Mouse (Mus musculus) spleen, adult 2 months (tissue): ENCODE data around the gene Pbrm1. TPM values are rescaled to one million over a fixed set of nuclear protein-coding genes. Genes with fewer than 3 reads are reported as not detected.

Experiments
- DNase-seq, 2 experiments: peaks; one replicate each; pipeline versions ENCODE4 v3.0.0 to v3.0.0-alpha.2; 2012 to 2021; ENCODE audit warnings: low spot score in 2 of 2, low read depth in 1 of 2
- H3K27ac ChIP-seq: fragments of 200-500 bp; 2 replicates; pipeline ENCODE4 v1.5.1; 2012; ENCODE audit warnings: low read length, inconsistent platforms; ENCODE audit not compliant: insufficient read depth
- H3K27me3 ChIP-seq: fragments of 200-500 bp; 2 replicates; pipeline ENCODE4 v1.6.1; 2012; ENCODE audit warnings: mild to moderate bottlenecking, moderate library complexity, low read length, inconsistent platforms; ENCODE audit not compliant: control insufficient read depth, insufficient read depth
- H3K36me3 ChIP-seq: fragments of 200-500 bp; 2 replicates; pipeline ENCODE4 v1.6.1; 2012; ENCODE audit warnings: mild to moderate bottlenecking, low read length, inconsistent platforms; ENCODE audit not compliant: control insufficient read depth, insufficient read depth
- H3K4me1 ChIP-seq: fragments of 200-500 bp; 2 replicates; pipeline ENCODE4 v1.6.1; 2011; ENCODE audit warnings: inconsistent platforms; ENCODE audit not compliant: control insufficient read depth, insufficient read depth, insufficient read length
- H3K4me3 ChIP-seq: fragments of 200-500 bp; 2 replicates; pipeline ENCODE4 v1.5.1; 2011; ENCODE audit warnings: mild to moderate bottlenecking, inconsistent platforms; ENCODE audit not compliant: insufficient read depth, insufficient read length; ENCODE audit errors: extremely low read depth
- CTCF ChIP-seq: fragments of 200-500 bp; IDR thresholded peaks from 2 replicates; pipeline ENCODE4 v1.5.1; 2011; ENCODE audit warnings: mild to moderate bottlenecking, inconsistent platforms; ENCODE audit not compliant: insufficient read depth, insufficient read length, insufficient replicate concordance; ENCODE audit errors: extremely low read depth
- POLR2A ChIP-seq: fragments of 200-500 bp; IDR thresholded peaks from 2 replicates; pipeline ENCODE4 v1.6.1; 2011; ENCODE audit warnings: low read depth, low read length, inconsistent platforms
- WGBS: fragments of 180-500 bp; shearing (Covaris S2); methylation state at CpG from one replicate; pipeline ENCODE4 v1.1.7; 2018; 5-methylcytosine and 5-hydroxymethylcytosine counted together
- polyA plus RNA-seq: library from polyadenylated mRNA; depleted of rRNA; stranded (reverse); fragments of >200 nt; gene quantifications from 2 replicates; pipeline ENCODE4 v1.2.3, GENCODE M21; 2012

Gene Pbrm1
- polyA plus RNA-seq, 1 experiment = 9.2 TPM

- Histone ChIP-seq H3K4me1 (peaks cover 16% of the 10 kb centered on the region), H3K27ac (no peak overlapping the region), H3K27me3 (0 out of 2 replicates have a peak, but pooled peaks cover 1% of the 10 kb centered on the region), H3K4me3 (no peak overlapping the region), H3K36me3 (no peaks in the 10 kb centered on the region)
- WGBS = 48% methylated on average over 6 of the region's 6 CpGs
- no peak for TF ChIP-seq POLR2A
- TF ChIP-seq CTCF = no peak
- no peak for DNase-seq
These were observed 113.1 kb downstream of the Pbrm1 start for GRCm38 (mm10) chr14:31132031-31132430.

- TF ChIP-seq CTCF (no peak), POLR2A (no peak)
- DNase-seq = no peak
- Histone ChIP-seq H3K4me3 (no peak overlapping the region), H3K27me3 (0 out of 2 replicates have a peak, but pooled peaks cover 1% of the 10 kb centered on the region), H3K27ac (no peak overlapping the region), H3K4me1 (peaks cover 12% of the 10 kb centered on the region), H3K36me3 (no peaks in the 10 kb centered on the region)
- WGBS = 91% methylated on average over 7 of the region's 7 CpGs
These were observed 113.6 kb downstream of the Pbrm1 start for GRCm38 (mm10) chr14:31132491-31132975.

GRCm38 (mm10) chr14:31133023-31133665, 114.2 kb downstream of the Pbrm1 start:
- H3K4me1 ChIP-seq = peaks cover 12% of the 10 kb centered on the region
- no peak for DNase-seq

GRCm38 (mm10) chr14:31134015-31135000, 115.4 kb downstream of the Pbrm1 start:
- H3K27ac ChIP-seq = no peak overlapping the region
- TF ChIP-seq POLR2A (no peak), CTCF (no peak)
- H3K27me3 ChIP-seq = 0 out of 2 replicates have a peak, but pooled peaks cover 1% of the 10 kb centered on the region
- H3K4me1 ChIP-seq = peaks cover 12% of the 10 kb centered on the region
- no peak for DNase-seq
- 91% methylated on average over 25 of the region's 25 CpGs for WGBS
- H3K36me3 ChIP-seq = no peaks in the 10 kb centered on the region
- H3K4me3 ChIP-seq = no peak overlapping the region

More at GRCm38 (mm10) chr14:31133023-31133665, 114.2 kb downstream of the Pbrm1 start:
- H3K27ac ChIP-seq = no peak overlapping the region
- no peaks in the 10 kb centered on the region for H3K36me3 ChIP-seq
- 0 out of 2 replicates have a peak, but pooled peaks cover 1% of the 10 kb centered on the region for H3K27me3 ChIP-seq
- no peak for TF ChIP-seq POLR2A
- TF ChIP-seq CTCF = no peak
- WGBS = 92% methylated on average over 11 of the region's 11 CpGs
- no peak overlapping the region for H3K4me3 ChIP-seq

- no peaks in the 10 kb centered on the region for H3K36me3 ChIP-seq
These were observed 116.8 kb downstream of the Pbrm1 start for GRCm38 (mm10) chr14:31135495-31136410.

More at GRCm38 (mm10) chr14:31135495-31136410, 116.8 kb downstream of the Pbrm1 start:
- H3K27me3 ChIP-seq = 0 out of 2 replicates have a peak, but pooled peaks cover 1% of the 10 kb centered on the region
- DNase-seq = no peak
- H3K4me1 ChIP-seq = peaks cover 7% of the 10 kb centered on the region; the same call in 1 of the 2 replicates
- TF ChIP-seq CTCF (no peak), POLR2A (no peak)
- H3K27ac ChIP-seq = no peak overlapping the region
- 95% methylated on average over 34 of the region's 34 CpGs for WGBS
- H3K4me3 ChIP-seq = no peak overlapping the region
